11 mouse cellular contexts compared by ENCODE assay signal in genomic region chr19:34445410-34446012, GRCm38 (mm10). TPM values are rescaled to one million over a fixed set of nuclear protein-coding genes. Genes with fewer than 3 reads are reported as not detected.
DNase-seq lines count a peak whose midpoint lies in the region; ATAC-seq and TF ChIP-seq lines count a peak whose summit lies in the region.
"Had no signal": no experiment of that assay in that cellular context is flagged by ENCODE, and none has a peak within 500 bp of the region (broad histone marks: within the 10 kb centered on the region; RNA-seq: fewer than 3 reads in every experiment).

No protein-coding gene starts in this region.

- H3K9ac ChIP-seq in intestine, embryonic 16.5 days (ENCODE audit: low read depth, low read length) = no peak overlapping the region
- H3K9ac ChIP-seq: midbrain, embryonic 12.5 days had no signal

- peak overlapping the region; percentile 31 for H3K4me3 ChIP-seq in bone marrow macrophage, adult 2 months (ENCODE audit: insufficient read depth, low read length)
- H3K4me3 ChIP-seq in intestine, embryonic 16.5 days (ENCODE audit: low read length) = no peak overlapping the region
- H3K4me3 ChIP-seq in layer of hippocampus, adult 2 months = no peak overlapping the region
- no peak overlapping the region for H3K4me3 ChIP-seq in hindbrain, embryonic 10.5 days
- H3K4me3 ChIP-seq: midbrain, embryonic 12.5 days had no signal

- H3K9me3 ChIP-seq in intestine, embryonic 16.5 days (ENCODE audit: control insufficient read depth, low read length) = no peaks in the 10 kb centered on the region
- H3K9me3 ChIP-seq in hindbrain, embryonic 10.5 days = no peaks in the 10 kb centered on the region
- H3K9me3 ChIP-seq: G1E; midbrain, embryonic 12.5 days had no signal

- DNase-seq in heart, adult 18-20 months = peak; percentile 52 to 69
- DNase-seq in heart, postnatal 36 days = no peak
- DNase-seq in cerebellum, postnatal 25 days = no peak
- DNase-seq in layer of hippocampus, adult 2 months (ENCODE audit: low spot score in 2 of 2) = no peak
- DNase-seq in hindbrain, embryonic 10.5 days (ENCODE audit: low spot score) = no peak

- peak overlapping the region; percentile 34; the same call in 1 of the 2 replicates for H3K27ac ChIP-seq in bone marrow macrophage, adult 2 months (ENCODE audit: insufficient read depth, low read depth, low read length)
- H3K27ac ChIP-seq in intestine, embryonic 16.5 days (ENCODE audit: low read length) = peak overlapping the region; percentile 49; the same call in 1 of the 2 replicates
- no peak overlapping the region for H3K27ac ChIP-seq in layer of hippocampus, adult 2 months
- no peak overlapping the region for H3K27ac ChIP-seq in hindbrain, embryonic 10.5 days
- H3K27ac ChIP-seq: midbrain, embryonic 12.5 days had no signal

- H3K27me3 ChIP-seq in intestine, embryonic 16.5 days (replicated peaks; ENCODE audit: control insufficient read depth, insufficient read depth, low read length) = no peaks in the 10 kb centered on the region
- H3K27me3 ChIP-seq in hindbrain, embryonic 10.5 days (ENCODE audit: insufficient read depth, poor library complexity, severe bottlenecking) = no peaks in the 10 kb centered on the region
- H3K27me3 ChIP-seq: midbrain, embryonic 12.5 days had no signal

- no peak for TF ChIP-seq POLR2A in bone marrow macrophage, adult 2 months (IDR thresholded peaks at IDR 0.05; ENCODE audit: borderline replicate concordance, low read depth, low read length)

- no peak for TF ChIP-seq CTCF in bone marrow macrophage, adult 2 months (IDR thresholded peaks at IDR 0.05; ENCODE audit: low read depth, low read length)
- no peak for TF ChIP-seq CTCF in layer of hippocampus, adult 2 months (conservative IDR thresholded peaks at IDR 0.05)

- intact Hi-C loops in heart, postnatal 36 days (cut with DNase I) = no loop called here

- H3K4me2 ChIP-seq in intestine, embryonic 16.5 days (ENCODE audit: low read depth, low read length) = no peak overlapping the region
- H3K4me2 ChIP-seq: midbrain, embryonic 12.5 days had no signal

- peaks cover 33% of the 10 kb centered on the region for H3K4me1 ChIP-seq in bone marrow macrophage, adult 2 months (ENCODE audit: control insufficient read depth, insufficient read depth, low read length)
- H3K4me1 ChIP-seq in intestine, embryonic 16.5 days (ENCODE audit: control insufficient read depth, insufficient read depth, low read length) = no peaks in the 10 kb centered on the region; the same call in 1 of the 2 replicates
- no peaks in the 10 kb centered on the region for H3K4me1 ChIP-seq in hindbrain, embryonic 10.5 days (replicated peaks)
- H3K4me1 ChIP-seq: midbrain, embryonic 12.5 days had no signal

- 53% methylated on average over 4 of the region's 4 CpGs for WGBS in intestine, embryonic 16.5 days
- 70% methylated on average over 4 of the region's 4 CpGs for WGBS in hindbrain, embryonic 10.5 days

- ATAC-seq in intestine, embryonic 16.5 days = peak; percentile 67; the same call in 1 of the 2 replicates
- peak; percentile 44; the same call in 1 of the 2 replicates for ATAC-seq in megakaryocyte, adult 5-6 weeks (ENCODE audit: poor library complexity, severe bottlenecking)
- ATAC-seq: forebrain, embryonic 14.5 days had no signal

- no peaks in the 10 kb centered on the region for H3K36me3 ChIP-seq in intestine, embryonic 16.5 days (ENCODE audit: control insufficient read depth, insufficient read depth, low read length)
- no peaks in the 10 kb centered on the region for H3K36me3 ChIP-seq in hindbrain, embryonic 10.5 days
- H3K36me3 ChIP-seq: G1E; midbrain, embryonic 12.5 days had no signal

RNA-seq across cellular contexts. Expression of gene Ch25h, which starts 29.5 kb away (rescaled TPM):
- total RNA-seq in heart, adult 18-20 months (2021) = under 1 TPM in 1 of 2 experiments, not detected in 1; 0.25 TPM
- under 1 TPM; 0.28 to 0.49 TPM for total RNA-seq in heart, postnatal 36 days (2021)
- 4.4 and 5.0 TPM in 2 replicates for polyA plus RNA-seq in bone marrow macrophage, adult 2 months (2012; ENCODE audit: insufficient read depth, insufficient read length, missing spikeins)
- polyA plus RNA-seq in intestine, embryonic 16.5 days (2015; fragmentation: Nextera tagmentation; extraction: Ambion mirVana) = 3.6 and 4.0 TPM in 2 replicates
- not detected in 2 replicates for total RNA-seq in megakaryocyte, adult 5-6 weeks (2015)
- total RNA-seq in megakaryocyte, adult 5-6 weeks (2017) = not detected in 2 replicates
- under 1 TPM in 1 of 2 experiments, not detected in 1; 0.25 TPM for total RNA-seq in layer of hippocampus, adult 2 months (2021)
- 0.24 and 0.37 TPM in 2 replicates for polyA plus RNA-seq in hindbrain, embryonic 10.5 days (2016; fragmentation: Nextera tagmentation; extraction: Ambion mirVana)
- polyA plus RNA-seq: G1E had no signal

Comparison
In these comparisons a context has a peak if more than half of its experiments do, and no peak if none do; other contexts are left out.
1. DNase-seq: peak in heart, adult 18-20 months (2 of 2); none in heart, postnatal 36 days (0 of 2), cerebellum, postnatal 25 days (0 of 2), layer of hippocampus, adult 2 months (0 of 2) and hindbrain, embryonic 10.5 days (single experiment).
2. H3K27ac ChIP-seq: peak in bone marrow macrophage, adult 2 months (single experiment) and intestine, embryonic 16.5 days (single experiment); none in layer of hippocampus, adult 2 months (single experiment) and hindbrain, embryonic 10.5 days (single experiment).